Mouse (Mus musculus) 416B (cell line): ENCODE results near the gene Snrpa1.
A peak's percentile ranks its signal among the peaks of the same experiment; 100 is the strongest.

ENCODE experiments used
- DNase-seq: peaks from one replicate; pipeline ENCODE4 v3.0.0; 2011; ENCODE audit warnings: low read depth

Snrpa1 gene

DNA sequence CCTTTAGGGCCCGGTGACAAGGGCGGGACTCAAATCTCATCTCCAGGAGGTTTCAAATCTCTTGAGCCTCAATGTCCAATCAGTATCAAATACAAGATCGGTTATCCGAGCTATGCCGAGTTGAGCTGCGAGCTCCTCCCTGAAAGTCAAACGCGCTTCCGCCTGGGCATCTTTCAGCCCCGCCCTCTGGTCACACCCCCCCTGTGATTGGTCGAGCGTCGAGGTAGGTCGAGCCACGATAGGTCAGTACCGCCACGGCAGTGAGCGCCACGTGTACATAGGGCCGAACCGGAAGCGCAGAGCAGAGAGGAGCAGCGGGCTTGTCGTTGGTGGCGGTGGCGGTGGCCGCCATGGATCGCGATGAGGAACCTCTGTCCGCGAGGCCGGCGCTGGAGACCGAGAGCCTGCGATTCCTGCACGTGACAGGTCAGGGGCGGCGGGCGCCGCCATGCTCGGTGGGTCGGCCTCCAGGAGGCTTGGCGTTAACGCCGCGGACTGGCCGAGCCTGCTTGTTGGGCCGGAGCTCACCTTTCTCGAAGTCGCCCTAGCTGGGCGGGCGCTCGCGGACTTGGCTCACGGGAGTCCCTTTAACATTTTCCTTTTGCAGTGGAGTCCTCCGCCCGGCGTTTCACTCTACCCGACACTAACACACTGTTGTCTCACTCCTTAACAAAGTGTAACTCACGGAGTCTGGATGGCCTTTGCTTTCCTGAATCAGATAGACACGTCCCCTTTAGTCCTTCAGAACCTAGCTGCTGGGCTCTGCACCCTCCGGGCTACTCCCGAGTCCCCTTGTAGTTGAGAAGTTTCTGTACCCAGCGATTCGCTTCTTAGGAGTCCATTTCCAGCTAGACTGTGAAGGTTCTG is 20.8 kb downstream of the Snrpa1 start, which contains the start of gene Selenos:
Gene Selenos, plus strand, starts transcription at position 286 of the 867 bp plus-strand sequence.
- DNase-seq, result peak; percentile 99

DNA sequence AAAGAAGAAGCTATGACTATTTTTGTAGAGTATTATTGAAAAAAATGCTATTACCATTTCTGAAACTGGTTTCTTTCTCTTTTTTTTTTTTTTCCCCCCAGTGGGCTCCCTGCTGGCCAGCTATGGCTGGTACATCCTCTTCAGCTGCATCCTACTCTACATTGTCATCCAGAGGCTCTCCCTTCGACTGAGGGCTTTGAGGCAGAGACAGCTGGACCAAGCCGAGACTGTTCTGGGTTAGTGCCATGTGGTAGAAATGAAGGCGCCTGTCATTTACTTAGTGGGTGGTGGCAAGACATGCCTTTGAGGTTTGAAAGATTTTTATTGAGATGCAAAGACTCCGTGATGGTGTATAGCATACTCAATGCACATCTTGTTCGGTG is 21.4 kb downstream of the Snrpa1 start:
- DNase-seq, result peak; percentile 52

DNA sequence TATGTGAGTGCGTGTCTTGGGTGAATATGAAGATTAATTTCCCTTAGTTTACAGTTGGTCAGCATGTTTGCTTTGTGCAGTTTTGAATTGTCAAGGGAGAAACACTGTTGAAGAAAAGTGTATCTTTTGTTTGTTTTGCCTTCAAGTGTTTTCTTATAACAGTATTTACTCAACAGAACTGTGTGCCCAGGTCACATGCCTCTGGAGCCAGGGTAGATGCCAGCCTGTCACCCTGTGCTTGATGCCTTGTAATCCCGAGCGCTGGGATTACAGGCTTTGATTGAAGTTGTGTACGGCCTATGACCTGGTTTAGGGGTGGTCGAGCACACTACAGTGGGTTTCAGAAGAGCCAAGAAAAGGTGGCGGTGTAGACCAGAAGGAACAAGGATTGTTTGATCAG is 25.0 kb downstream of the Snrpa1 start:
- no peak for DNase-seq

DNA sequence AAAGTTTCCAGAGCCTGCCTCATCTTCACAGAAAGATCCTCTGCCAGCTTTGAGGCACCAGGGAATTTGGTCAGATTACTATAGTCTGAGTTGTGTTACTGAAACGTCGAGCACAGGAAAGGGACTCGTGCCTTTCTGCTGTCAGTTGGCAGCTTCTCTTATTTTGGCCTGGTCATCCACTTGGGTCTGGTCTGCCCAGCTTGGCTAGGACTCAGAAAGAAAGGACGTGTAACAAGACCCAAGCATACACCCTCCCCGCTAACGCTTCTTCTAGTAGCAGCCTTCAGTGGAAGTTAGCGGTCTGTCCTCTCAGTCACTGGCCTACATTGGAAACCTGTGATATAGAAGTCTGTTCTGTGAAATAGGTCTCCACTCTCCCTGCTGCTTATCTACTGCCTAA is 25.7 kb downstream of the Snrpa1 start:
- no peak for DNase-seq

DNA sequence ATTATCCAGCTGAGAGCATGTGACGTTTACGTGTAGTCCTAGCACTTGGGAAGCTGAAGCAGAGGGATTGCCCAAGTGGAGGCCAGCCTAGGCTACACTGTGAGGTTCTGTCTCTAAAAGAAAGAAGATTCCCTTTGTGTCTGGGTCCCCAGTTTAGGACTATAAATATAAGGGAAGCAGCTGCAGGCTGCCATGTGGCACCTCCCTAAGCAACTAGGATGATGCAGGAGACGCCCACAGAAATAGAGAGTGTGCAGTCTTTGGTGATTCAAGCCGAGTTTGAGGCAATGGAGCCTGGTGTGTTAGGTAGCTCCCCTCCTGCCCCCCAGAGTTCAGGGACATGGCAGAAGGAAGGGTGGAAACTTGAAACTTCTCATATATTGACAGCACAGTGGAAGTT is 28.8 kb downstream of the Snrpa1 start:
- DNase-seq, result no peak

DNA sequence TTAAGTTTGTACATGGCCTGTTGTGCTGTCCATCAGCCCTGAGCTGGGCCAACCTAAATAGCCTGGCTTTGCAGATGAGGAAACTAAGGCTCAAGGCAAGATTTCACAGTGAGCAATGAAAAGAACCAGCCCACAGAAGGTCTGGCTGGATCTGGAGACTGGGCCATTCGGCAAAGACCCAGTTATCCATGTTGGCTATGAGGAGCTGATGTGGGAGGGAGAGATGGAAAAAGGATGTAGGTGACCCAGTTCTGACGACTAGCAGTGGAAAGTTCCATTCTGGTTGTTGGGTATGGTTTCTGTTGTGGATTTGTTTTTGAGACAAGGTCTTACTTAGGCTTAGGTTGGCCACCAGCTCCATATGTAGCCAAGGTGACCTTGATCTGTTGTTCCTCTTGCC is 29.3 kb downstream of the Snrpa1 start:
- no peak for DNase-seq

DNA sequence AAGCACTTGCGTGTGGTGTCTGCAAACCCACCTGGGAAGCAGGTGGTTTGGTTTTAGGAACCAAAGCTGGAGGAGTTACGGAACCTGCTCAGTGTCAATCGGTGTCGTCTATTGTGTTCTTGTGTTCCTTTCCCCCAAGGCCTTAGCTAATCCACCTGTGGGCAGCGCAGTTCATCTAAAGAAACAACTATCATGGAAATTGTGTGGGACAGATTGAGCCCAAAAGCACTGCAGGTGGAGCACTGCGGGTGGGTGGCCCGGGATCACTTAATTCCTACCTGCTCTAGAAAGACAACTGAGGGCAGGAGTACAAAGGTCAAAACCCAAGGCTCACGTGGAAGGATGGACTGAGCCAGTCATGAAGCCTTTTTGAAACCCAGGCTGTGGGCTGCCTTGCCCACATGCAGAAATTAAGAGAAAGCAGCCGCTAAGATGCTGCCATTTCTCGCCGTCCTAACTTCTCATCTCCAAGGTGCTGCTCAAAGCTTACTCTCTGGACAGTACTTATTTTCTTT is 31.9 kb downstream of the Snrpa1 start:
- no peak for DNase-seq

DNA sequence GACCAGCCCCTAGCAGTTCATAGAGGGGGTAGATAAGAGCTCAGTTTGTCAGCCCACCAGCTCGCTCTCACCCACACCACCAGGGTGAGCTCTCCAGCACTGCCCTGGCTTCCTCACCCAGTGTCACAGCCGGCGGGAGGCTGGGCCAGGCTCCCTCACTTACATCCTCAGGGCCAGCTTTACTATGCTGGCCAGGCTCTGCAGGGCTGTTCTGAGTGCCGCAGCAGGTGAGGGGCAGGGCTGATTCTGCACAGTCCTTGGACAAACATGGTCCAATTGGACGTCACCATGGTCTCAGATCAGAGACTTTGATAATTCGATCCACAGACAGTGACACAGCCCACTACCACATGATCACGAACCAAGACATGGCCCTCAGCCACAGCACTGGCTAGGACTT is 32.8 kb downstream of the Snrpa1 start:
- no peak for DNase-seq

DNA sequence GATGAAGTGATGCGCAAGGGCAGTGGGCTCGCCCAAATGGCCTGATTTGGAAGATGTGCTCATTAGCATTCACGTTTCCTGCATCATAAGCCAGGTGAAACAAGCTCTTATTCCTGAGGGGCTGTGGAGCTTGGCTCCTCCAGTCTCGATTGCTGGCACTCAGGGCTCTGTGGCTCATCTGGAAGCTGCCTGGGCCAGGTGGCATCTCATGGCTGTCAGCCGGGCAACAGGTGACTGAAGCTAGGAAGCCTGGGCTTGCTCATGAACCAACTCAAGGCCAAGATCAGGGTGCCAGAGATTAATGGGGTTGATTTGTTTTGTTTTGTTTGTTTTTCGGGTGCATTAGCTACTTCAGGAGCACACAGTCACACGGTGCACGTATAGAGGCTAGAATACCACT is 33.9 kb downstream of the Snrpa1 start:
- DNase-seq, result no peak

DNA sequence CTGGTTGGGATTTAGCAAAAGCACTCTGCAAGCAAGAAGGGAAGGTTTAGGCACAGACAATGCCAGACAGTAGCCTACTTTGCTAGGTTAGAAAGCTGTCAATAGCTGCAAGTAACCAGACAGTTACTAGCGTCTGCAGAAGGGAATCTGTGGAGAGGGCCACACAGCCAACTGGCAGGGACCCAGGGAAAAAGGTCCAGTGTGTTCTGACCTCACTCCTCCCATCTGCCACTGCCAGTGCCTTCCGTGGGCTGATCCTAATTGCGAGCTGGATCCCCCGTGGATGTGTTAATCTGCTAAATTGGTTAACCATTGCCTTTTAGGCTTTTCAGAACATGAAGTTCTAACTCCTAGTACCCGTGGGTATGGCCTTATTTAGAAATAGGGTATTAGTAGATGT is 35.3 kb downstream of the Snrpa1 start:
- no peak for DNase-seq

DNA sequence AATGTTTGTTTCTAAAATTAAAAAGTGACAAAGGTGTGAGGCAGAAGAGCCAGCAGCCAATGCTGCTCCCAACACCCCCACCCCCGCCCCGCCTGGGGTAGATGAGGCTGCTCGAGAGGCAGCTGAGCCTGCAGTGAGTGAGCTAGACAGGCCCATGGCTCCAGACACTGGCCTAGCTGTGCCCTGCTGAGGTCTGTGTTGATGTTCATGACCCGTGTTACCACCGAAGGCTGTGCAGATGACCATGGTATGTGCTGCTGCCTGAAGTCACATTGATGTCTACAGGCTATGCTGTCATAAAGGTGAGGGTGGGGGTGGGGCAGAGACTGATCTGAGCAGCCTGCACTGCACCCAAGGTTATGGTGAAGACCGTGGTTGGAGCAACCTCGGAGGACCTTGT is 40.0 kb downstream of the Snrpa1 start:
- no peak for DNase-seq

DNA sequence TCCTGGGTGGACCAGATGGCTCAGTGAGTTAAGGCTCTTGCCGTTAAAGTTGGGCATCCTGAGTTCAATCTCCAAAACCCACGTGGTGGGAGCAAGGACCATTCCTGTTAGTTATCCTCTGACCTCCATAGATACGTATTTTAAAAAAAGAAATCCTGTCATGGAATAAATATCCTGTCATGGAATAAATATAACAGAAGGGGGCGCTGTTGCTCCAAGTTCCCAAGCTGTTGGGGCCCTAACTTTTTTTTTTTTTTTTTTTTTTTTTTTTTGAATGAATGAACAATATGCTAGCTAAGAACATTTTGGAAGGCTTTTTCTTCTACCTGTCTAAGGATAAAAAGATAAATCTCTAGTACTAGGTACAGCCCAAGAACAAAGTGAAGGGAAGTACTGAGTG is 43.1 kb downstream of the Snrpa1 start:
- DNase-seq, result peak; percentile 76

DNA sequence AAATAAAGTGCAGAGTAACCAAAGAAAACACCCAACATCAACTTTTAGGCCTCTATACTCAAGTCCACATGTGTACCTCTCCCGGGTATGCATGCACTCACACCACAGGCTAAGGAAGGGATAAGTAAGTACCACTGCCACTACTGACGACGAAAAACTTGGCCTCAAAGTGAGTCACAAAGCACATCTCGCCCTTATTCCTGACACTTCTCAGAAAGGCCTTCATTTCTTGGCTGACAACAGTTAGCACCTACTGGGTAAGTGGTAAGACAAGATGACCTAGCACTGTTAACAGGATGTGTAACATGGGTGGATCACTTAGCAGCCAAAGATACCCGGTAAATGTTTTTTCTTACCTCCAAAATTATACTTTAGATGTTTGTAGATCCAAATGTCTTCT is 45.7 kb downstream of the Snrpa1 start:
- no peak for DNase-seq

DNA sequence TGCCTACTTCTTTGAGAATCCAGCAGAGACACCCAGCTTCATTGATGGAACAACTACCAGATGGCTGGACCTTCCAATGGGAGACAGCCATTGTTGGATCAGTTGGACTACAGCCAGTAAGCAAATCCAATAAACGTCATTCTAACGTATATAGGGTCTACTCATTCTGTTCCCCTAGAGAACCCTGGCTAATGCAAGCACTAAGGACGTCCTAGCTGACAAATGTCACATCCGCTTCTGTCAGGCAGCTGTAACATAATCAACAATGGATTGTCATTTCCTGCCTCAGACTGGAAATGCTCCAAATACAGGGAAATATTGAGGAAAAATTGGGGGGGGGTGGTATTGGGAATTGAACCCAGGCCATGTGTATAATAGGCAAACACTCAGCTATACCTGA is 47.0 kb downstream of the Snrpa1 start:
- no peak for DNase-seq

DNA sequence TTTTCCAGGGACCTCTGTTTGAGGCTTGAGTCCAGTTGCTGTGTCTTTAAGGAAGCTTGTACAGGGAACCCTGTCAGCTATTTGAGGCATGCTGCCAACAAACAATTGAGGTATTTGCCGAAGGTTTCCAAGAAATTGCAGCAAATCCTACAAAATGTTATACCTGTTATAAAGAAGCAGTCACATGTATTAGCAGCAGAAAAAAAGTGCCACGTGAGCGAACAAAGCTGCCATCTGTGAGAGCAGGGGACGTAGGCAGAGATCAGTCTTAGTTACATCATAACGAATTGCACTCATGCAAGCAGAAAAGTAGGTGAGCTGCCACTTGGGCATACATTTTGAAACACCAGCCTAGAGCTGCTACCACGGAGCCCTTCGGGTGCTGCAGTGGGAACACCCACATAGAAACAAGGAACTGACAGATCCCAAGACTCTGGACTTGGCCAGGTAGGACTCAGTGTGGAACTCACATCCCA is 47.8 kb downstream of the Snrpa1 start:
- DNase-seq, result no peak

DNA sequence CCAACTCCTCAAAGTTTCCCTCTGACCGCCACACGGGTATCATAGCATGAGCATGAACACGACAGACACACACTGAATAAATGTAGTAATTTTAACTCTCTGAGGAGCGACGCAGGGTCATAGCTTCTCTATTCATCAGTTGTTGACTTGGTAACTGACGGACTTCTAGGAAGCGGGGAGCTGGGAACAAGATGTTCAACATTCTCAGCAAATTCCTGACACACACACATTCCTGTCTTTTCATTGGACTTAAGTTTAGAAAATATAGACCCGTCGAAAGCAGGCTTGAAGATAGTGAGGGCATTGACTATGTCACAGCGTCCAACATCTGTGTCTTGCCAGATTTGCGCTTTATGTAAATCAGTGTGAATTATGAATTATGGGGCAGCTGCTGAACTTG is 48.4 kb downstream of the Snrpa1 start:
- DNase-seq, result no peak

DNA sequence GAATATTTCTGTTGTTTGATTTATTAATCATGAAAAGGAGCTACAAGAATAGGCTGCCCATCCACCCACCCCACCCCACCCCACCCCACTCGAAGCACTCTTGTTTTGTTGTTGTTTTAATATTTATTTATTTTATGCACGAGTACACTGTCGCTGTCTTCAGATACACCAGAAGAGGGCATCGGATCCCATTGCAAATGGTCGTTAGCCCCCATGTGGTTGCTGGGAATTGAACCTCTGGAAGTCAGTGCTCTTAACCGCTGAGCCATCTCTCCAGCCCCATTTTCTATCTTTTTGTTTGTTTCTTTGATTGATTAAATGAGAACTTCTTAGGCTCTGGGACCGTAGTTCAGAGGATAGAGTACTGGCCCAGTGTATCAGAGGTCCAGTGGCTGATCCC is 49.1 kb downstream of the Snrpa1 start:
- DNase-seq, result peak; percentile 80

DNA sequence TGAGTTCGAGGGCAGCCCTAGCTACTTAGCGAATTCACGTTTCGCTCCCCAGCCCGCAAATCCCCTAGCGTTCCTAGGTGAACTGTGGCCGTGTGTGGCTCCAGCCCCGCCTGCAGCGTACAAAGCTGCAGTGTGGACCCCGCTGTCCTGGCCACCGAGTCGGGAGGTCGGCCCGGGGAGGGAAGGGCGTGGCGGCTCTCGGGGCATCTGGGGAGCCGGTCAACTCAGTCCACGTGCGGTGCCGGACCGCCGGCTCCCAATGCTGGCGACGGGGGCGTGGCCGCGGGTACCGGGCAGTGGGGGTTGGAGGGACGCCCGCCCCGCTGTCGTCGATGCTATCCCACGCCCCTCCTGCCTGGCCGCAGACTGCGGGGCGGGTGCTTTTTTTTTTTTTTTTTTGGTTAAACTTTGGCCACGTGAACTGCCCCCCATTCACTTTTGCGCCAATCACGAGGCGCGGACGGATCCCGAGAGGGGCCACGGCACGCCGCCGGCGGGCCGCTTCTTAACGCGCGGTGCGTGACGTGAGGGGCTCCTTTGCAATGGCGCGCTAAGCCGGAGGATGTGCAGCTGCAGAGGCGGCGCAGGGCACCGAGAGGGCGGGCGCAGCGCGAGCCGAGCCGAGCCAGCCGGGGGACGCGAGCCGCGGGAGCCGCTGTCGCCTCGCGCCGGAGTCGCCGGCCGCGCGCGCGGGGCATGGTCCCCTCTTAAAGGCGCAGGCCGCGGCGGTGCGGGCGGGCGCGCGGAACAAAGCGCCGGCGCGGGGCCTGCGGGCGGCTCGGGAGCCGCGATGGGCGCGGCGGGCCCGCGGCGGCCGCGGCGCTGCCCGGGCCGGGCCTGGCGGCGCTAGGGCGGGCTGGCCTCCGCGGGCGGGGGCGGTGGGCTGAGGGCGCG is 50.4 kb downstream of the Snrpa1 start, which contains the start of gene Chsy1:
Gene Chsy1, plus strand, starts transcription at position 555 of the 894 bp plus-strand sequence.
- DNase-seq, result peak; percentile 91

DNA sequence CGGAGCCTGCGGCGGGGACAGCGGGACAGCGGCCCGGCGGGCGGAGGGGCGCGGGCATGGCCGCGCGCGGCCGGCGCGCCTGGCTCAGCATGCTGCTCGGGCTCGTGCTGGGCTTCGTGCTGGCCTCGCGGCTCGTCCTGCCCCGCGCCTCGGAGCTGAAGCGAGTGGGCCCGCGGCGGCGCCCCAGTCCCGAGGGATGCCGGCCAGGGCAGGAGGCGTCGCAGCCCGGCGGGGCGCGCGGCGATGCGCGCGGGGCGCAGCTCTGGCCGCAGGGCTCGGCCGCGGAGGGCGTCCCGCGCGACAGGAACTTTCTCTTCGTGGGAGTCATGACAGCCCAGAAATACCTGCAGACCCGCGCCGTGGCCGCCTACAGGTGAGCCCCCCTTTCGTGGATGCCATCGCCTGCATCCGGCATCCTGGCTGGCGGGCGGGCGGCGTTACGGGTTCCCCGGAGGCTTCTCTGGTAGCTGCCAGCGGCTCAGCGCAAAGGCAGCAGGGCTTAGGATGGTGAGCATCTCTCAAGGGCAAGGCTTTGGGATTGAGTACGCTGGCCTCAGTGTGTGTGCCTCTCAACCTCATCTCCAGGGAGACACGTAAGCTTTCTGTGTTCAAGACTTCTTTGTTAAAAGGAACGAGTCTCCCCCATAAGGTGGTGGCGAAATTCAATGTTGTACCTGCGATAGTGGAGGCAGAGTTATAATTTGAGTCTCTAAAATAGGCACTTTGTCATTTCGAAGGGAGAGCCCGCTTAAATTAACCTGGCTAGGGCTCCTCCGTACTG is 51.2 kb downstream of the Snrpa1 start:
- DNase-seq, result no peak

DNA sequence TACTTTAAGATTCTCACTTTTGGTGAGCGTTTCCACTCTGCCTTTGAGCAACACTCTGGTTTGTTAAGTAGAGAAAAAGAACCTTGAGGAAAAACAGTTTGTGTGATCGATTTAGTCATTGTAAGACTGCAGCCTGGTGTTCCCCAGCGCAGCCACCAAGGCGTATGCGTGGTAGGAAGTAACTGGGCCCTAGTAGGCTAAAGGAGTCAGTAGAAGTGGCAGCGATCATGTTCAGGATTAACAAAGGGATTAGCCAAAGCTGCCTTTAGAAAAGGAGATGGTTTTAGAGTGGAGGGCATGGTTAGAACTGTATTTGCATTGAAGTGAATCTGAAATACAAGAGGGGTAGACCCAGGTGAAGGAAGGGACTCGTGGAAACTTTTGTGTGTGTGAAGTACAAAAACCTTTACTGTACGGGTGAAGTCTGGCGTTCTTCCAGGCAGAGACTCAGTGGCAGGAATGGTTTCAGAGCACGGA is 51.9 kb downstream of the Snrpa1 start:
- peak; percentile 69 for DNase-seq

DNA sequence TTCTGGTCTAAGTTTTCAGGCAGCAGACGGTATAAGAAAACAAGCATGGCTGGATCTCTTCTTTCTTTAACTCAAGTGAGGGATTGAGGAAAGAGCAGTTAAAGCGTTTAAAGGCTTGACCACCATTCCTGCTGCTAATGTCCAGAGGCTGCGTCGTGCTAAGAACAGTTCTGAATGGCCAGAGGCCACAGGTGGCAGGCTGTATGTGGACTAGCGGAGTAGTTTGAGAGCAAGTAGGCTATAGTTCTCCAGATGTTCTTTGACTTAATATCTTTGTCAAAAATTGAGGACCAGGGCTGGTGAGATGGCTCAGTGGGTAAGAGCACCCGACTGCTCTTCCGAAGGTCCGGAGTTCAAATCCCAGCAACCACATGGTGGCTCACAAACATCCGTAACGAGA is 52.4 kb downstream of the Snrpa1 start:
- DNase-seq, result peak; percentile 60

DNA sequence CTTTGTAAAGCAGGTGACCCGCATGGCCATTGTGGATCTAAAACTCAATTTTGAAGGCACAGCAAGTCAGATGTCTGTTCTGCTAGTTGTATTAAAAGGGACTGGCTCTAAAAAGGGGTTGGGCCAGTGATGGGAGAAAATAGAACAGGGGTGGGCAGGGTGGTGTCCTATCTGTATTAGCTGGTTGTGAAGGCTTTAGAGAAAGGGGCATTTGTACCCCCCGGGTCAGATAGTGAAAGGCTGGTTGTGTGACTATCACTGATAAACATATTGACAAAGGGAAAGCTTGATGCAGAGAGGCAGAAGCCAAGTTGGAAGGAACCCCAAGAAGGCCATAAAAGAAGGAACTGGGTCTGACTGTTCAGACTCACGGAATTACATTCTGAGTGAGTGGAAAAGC is 54.8 kb downstream of the Snrpa1 start:
- no peak for DNase-seq
